Mouse (Mus musculus) megakaryocyte progenitor cell, adult 5-6 weeks (primary cell): ENCODE data around the gene Syvn1. TPM values are rescaled to one million over a fixed set of nuclear protein-coding genes. Genes with fewer than 3 reads are reported as not detected.
A peak's percentile ranks its signal among the peaks of the same experiment; 100 is the strongest.

Experiments
- ATAC-seq: replicated peaks from 2 replicates; pipeline ENCODE4 v1.8.0; 2016; ENCODE audit warnings: mild to moderate bottlenecking, moderate TSS enrichment, inconsistent platforms; ENCODE audit not compliant: poor library complexity
- total RNA-seq, 2 experiments: library from RNA; stranded (forward) in 1 of 2; stranded (reverse) in 1 of 2; fragments of 157-497, 149-512 nt in 1 of 2; fragments of 200-1000 nt in 1 of 2; gene quantifications; 2 replicates each; pipeline versions ENCODE4 v1.2.3 to v1.2.4; 2015 to 2017

Syvn1 gene
- total RNA-seq, 2 experiments from 2014 or later: 10.1 to 23.1 TPM

DNA sequence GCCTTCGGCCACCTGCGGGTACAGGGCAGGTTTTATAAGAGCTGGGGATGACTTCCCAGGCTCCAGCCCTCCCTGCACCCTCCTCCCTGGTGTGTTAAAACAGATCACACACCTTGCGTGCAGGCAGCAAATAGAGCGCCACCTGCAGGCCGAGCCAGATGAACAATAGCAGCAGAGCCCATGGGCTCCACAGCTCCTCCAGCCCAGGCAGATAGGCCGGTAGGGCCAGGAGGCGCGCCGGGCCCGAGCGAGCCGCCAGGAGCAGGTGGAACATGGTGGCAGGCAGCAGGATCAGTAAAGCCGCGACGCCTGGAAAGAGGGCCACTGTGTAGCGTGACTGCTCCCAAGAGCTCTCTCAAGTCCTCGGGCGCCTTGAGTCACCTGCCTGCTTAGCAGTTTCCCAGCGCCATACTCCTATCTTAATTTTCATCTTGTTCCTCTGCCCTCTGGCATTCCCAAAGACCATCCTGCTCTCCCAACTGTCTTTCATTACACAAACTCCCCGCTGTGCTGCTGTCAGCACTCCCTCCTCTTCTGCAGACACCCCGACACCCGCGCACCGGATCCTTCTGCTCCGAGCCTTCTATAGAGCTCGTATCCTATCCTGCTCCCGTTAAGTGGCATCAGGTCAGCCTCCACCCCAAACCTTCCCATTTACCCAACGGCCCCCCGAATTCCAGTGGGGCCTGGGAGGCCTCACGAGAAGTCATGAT lies 20.8 kb downstream of the Syvn1 start:
- ATAC-seq: peak; percentile 81

DNA sequence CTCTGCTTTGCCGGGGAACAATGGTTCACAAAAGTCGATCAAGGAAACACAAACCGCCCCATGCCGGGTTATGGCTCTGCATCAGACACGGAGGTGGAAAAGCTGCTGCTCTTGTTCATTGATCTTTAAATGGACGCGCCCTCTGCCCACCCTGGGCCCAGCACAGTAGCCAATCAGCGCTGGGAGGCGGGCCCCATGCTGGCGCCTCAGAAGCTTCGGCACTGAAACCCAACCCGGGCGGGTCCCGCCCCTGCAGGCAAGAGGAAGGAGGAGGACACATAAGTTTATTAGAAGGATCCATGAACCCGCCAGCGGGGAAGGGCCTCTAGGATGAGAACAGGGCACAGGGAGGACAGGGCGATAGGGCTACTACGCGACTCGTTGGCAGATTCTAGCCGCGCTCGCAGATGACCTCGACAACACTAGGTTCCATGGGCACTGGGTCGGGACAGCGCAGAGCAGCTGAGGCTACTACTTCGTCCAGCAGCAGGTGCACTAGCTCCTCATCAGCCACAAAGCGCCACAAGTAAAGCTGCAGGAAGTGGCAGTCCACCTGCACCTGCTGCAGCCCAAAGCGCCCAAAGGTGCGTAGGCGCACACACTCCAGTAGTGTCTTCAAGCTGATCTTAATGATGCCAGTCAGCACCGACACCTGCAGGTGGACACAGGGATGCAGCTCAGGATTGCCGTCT lies 21.5 kb downstream of the Syvn1 start, which contains the start of gene Tm7sf2:
Gene Tm7sf2, minus strand, starts transcription at position 650 of the 692 bp plus-strand sequence.
- ATAC-seq: peak; percentile 87

DNA sequence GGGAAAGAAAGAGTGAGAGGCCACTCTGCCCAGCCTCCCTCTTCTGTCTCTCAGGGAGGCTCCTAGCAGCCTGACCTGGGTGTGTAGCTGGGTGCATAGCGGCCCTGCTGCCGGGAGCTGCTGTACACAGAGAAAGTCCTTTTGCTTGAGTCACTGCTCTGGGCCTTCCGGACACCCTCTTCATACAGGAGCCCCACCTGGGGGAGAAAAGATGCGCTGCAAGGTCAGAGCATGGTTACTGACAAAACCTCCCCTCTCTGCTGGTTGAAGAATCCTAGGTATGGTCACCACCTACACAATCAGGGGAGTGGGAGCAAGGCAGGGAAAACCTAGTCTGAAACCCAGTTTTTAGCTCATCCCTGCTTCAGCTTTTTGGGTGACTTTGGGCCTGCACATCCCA lies 22.6 kb downstream of the Syvn1 start:
- ATAC-seq: no peak

DNA sequence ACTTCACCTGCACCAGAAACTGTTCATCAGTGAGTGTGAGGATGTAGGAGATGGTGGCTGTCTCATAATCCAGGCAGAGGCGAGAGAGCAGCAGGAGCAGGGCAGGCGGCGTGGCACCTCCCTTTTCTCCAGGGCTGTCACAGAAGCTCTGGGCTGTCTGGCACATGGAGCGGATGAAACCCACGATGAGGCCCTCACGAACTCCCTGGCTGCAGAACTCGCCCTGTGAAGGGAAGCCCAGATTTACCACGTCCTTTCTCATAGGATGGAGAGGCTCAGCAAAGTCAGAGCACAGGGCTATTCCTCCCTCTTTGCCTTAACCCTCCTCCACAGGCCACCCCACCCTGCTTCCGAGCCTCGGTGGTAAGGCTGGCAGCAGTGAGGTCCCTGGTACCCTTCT lies 23.5 kb downstream of the Syvn1 start:
- ATAC-seq: no peak

DNA sequence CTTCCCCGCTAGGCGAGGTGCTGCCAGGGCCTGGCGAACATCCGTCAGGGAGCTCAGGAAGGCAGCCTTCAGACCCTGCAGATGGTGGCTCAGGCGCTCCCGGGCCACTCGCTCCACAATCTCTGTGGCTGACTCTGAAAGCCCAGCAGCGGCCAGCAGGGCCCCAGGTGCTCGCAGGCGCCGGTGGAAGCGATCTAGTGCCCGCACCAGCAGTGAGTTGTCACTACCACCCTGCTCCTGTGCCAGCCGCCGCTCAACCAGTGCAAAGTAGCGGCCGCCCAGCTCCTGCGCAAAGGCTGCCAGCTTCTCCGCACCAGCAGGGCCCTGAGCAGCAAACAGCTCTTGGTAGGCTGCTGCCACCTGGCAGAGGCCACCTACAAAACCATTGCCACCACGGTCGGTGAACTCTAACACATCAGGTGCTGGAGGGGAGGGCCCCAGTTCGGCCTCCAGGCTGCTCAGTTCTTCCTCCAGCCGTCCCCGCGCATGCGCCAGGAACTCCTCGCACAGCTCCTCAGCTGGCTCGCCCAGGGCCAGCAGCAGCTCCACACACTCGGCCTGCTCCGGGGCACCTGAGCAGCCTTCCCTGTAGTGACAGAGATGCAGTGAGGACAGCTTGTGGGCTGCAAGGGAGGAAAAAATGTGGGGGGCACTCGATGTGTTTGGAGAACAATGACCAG lies 24.3 kb downstream of the Syvn1 start:
- no peak for ATAC-seq

DNA sequence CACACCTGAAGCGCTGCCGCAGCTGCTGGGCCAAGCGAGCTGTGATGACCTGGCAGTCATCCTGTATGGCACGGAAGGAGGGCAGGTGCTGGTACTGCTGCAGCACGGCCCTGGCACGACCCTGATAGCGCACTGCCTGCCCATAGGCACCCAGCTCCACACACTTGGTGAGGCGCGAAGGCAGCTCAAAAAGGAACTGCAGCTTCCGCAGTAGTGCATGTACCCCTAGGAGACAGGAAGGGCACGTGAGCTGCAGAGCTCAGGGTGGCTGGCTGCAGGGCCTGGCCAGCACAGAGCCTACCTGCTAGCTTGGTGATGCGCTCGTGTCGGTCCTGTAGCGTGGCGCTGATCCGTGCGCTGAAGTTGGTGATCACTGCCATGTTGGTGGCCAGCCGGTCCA lies 24.9 kb downstream of the Syvn1 start:
- ATAC-seq: no peak

DNA sequence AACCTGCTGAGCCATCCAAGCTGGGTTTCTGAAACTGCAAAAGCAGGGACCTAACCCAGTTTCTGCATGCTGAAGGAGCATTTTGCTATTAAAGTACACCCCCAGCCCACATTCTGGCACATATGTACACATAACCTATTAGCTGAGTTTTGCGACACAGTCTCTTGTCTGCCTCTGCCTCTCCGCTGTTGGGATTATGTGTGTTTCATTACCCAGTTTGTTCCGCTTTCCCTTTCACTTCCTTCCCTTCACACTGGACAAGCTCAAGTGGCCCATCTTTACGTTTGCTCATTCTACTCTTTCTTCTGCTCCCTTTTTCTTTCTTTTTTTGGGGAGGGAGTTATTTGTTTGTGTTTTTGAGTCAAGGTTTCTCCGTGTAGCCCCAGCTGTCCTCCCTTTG lies 27.5 kb downstream of the Syvn1 start:
- no peak for ATAC-seq

DNA sequence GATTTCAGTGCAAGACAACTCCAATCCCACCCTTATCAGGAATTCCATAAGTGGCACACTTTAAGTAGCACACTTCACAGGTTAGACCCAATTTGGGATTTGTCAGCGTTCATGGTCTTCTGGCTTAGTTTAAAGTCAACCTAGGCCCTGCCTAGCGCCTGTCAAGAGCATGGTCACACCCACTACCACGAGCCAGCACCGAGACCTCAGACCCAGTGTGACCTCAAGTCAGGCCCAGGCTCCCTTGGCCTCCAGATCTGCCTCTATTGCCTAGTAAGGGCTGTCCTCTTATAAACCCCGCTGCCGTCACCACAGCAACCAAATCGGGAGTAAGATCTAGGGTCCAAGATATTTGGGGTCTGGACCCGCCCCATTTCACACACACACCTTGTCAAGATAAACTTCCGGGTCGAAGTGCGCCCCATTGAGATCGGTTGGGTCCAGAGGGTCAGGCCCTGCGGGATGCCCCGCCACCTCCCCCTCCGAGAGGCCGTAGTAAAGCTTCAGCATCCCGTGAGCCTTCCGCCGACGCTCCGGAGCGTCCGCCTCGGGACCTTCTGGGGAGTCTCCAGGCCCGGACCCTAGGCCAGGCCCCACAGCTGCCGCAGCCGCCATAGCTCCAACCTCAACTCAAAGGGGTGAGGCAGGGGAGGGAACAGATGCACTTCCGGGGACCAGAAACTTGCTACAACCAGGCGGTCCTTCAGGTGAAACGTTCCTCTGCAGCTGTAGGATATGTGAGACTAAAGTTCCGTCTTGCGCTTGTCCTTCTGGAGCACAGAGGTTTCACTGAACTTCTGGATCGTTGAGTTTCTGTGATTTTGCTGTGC lies 30.4 kb downstream of the Syvn1 start, which contains the start of gene Vps51:
Gene Vps51, minus strand, starts transcription at position 668 of the 830 bp plus-strand sequence.
- peak; percentile 99 for ATAC-seq

DNA sequence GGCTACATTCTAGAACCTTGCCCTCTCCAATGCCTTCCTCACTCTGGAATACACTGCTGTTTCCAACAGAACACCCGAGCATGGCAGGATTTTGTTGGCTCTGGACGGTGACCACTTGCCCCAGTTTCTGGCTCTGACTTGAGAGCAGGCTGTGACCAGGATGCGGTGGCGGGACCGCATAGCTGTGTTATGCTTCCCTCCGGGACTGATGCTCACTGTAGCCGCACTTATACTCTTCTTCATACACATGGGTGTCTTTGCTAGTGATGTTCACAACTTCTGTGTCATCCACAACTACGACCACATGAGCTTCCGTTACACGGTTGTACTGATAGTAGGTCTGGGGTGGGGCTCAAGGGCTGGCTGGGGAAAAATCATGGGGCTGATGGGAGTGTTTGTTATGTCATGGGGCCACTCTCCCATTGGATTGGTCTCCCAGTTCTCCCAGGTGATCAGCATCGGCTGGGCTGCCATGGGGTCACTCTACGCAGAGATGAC lies 33.7 kb downstream of the Syvn1 start, which contains the start of gene Tmem262:
Gene Tmem262, plus strand, starts transcription at position 51 of the 498 bp plus-strand sequence.
- ATAC-seq: no peak

DNA sequence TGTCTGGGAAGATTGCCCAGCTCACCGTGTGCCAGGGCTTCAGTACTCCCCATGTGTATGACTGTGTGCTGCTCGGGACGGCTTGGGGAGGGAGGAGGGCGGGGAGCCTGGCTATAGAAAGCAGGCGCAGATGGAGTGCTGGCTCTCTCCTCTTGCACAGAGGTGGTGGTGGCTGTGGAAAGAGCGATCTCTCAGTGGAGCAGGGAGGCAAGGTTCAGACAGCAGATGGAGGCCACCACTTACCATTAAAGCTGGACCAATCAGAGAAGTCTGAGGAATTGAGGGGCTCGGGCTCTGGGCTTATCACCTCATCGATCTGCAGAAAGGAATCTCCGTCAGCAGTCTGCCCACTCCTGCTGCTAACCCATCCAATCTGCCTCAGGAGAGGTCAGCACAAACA lies 35.8 kb downstream of the Syvn1 start, which contains the start of gene Gm28374:
Gene Gm28374, minus strand, starts transcription at position 101 of the 400 bp plus-strand sequence.
- ATAC-seq: no peak

DNA sequence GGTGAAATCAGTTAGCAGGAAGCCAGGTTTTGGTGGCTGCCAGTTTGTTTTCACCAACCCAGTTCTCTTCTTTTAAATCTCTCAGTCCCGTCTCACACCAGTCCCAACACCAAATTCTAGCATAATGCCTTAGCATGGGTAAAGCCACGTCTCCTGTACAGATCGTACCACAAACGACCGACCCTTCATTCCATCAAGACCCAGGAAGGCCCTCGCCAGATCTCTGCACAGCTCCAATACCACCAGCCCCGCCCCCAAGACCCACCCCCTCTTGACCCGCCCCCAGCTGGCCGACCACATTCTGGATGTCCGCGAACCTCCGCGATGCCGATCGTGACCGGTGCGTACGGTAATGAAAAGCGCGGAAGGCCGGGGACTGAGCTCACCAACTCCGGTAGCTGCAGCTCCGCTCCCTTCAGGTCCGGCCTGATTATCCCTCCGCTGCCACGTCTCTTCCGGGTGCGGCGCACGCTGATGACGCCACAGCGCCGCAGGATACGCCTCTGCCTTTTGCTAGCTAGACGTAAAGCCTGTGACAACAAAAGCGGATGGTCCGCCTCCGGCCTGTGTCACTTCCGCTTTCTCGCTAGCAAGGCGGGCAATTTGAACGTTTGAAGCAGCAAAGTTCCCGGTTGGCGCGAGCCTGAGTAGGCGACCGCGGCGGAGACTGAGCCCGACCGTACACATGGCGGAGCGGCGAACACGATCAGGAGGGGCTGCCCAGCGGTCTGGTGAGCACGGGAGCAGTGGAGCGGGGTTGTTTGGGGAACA lies 38.3 kb downstream of the Syvn1 start, which contains the start of the genes Zfpl1 and Cdca5:
Gene Zfpl1, minus strand, starts transcription at position 479 of the 771 bp plus-strand sequence.
Gene Cdca5, plus strand, starts transcription at position 506 of the 771 bp plus-strand sequence.
- peak; percentile 95 for ATAC-seq

DNA sequence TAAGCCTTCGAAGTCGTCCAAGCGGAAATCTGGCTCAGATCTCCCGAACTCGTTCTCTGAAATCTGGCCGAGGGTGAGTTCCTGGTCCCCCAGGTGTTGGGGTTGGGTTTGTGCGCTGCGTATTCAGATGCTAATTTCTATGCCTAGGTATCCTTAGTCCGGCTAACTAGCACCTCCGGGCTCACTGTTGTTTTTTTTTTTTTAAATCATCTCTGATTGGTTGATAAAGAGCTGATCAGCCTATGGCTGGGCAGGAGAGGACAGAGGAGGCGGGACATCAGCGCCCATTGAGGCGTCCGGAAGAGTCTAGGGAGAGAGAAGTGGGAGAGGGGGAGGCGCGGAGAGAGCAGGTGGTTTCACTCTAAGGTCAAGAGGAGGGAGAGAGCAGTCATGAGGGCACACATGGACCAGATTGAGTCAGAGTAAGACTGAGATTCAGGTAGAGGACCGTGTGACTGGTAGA lies 39.1 kb downstream of the Syvn1 start:
- ATAC-seq: peak; percentile 82

DNA sequence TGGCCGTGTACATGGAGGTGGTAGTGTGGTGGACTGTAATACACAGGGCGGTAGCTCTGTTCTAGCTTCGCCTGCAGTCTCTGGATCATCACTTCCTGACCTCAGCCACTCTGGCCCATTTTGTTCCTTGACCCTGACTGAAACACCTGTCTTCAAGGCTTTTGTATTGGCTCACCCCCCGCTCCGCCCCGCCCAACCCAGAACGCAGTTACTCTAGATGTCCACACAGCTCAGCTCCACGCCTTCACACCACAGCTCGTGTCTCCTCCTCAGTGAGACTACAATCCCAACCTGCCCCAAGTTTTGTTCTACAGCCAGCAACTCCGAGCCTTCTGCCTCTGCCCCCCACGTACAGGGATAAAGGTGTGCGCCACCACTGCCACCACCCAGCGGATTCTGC lies 42.5 kb downstream of the Syvn1 start:
- ATAC-seq: no peak

DNA sequence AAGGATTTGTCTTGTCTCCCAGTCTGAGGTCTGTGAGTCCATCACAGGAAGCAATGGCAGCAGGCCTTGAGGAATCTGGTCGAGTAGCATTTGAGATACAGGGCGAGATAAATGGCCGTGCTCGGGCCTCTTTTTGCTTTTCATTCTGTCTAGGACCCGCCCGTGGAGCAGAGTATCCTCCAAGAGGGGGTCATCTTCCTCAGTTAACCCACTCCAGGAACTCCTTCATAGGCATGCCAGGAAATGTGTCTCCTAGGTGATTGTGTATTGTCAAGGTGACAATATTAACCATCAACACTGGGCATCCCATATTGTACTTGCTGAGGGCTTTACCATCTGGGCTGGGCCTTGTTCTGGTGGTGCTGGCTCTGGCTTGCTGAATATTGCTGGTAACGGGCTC lies 47.7 kb downstream of the Syvn1 start, which contains the start of gene AC131692.1:
Gene AC131692.1, plus strand, starts transcription at position 301 of the 400 bp plus-strand sequence.
- no peak for ATAC-seq

DNA sequence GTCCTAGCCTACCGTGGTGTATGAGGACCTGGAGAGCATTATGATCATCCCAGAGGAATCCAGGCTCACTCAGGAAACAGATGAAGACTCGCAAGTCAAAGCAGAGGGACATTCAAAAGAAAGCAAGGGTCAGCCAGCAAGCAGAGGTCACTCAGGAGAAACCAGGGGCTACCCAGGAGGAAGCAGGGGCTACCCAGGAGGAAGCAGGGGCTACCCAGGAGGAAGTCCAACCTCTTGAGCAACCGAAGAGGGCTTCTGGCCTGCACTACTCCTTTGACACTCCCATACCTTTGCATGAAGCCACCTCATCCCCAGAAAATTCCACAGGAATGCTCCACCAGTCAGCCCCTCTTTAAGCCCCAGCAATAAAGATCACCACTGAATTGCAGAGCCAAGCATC lies 51.5 kb downstream of the Syvn1 start:
- ATAC-seq: 0 out of 2 replicates have a peak, but pooled peaks have one; percentile 14

DNA sequence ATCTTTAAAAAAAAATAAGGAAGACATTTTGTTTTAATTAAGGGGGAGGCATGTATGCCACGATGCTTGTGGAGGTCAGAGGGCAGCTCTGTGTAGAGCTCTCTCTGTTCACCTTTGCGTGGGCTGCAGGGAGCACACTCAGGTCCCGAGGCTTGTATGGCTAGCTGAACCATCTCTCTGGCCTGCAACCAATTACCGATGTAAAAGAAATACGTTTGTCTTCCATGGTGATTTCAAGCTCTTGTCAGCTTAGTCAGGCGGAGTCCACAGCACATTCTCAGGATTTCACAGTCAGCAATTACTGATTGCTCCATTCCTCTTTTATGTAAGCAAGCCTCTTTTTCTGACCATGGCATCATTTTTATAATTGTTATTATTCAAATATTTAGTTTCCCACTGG lies 54.8 kb downstream of the Syvn1 start:
- ATAC-seq: no peak

DNA sequence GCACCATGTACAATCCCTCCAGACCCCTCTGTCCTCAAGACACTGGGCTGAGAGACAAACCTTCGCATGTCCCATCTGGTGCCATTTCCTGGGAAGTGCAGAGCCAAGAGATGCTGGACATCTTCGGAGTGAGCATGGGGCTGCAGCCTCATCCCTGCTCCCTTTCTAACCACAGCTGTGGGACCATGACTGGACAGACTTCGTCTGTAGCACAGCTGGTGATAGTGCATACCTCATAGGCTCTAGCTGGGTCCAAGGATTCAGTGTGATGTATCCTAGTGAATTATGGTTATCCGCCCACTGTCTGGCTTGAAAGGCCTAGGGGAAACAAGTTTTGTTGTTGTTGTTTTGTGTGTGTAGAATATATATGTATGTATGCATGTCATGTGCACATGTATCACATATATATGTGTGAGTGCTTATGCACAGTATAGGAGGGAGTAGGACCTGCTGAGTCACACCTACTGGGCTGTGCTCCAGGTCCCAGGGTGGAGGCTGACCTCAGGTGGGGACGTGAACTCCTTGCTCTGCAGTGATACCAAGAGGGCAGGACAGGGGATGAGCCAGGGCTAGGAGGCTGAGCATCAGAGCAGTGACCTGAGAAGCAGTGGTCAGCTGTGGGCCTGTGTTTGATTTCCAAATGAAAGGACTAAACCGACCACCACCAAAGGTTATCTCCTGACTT lies 55.9 kb downstream of the Syvn1 start:
- ATAC-seq: peak; percentile 72
